Mouse (Mus musculus) midbrain, postnatal 0 days (tissue): Measurements from ENCODE around the gene Lsg1. TPM values are rescaled to one million over a fixed set of nuclear protein-coding genes. Genes with fewer than 3 reads are reported as not detected.

Experiments
- ATAC-seq: fragments of 200-750 bp; cut with Nextera tagmentation; 2 replicates; pipeline ENCODE4 v1.8.0; 2017; ENCODE audit warnings: moderate number of reproducible peaks, mild to moderate bottlenecking, moderate TSS enrichment, moderate library complexity; ENCODE audit not compliant: low FRiP score
- DNase-seq: peaks from one replicate; pipeline ENCODE4 v3.0.0-alpha.2; 2015; ENCODE audit warnings: low spot score
- H3K27ac ChIP-seq: fragments of 300-500 bp; sonication (generic); 2 replicates; pipeline ENCODE4 v1.5.1; 2014; ENCODE audit warnings: low read depth, mild to moderate bottlenecking, low read length, mixed read lengths
- H3K27me3 ChIP-seq: fragments of 300-500 bp; sonication (generic); 2 replicates; pipeline ENCODE4 v1.6.1; 2014; ENCODE audit warnings: low read length, control low read depth, mixed read lengths; ENCODE audit not compliant: insufficient read depth
- H3K36me3 ChIP-seq: fragments of 300-500 bp; sonication (generic); 2 replicates; pipeline ENCODE4 v1.6.1; 2014; ENCODE audit warnings: low read length, control low read depth, mixed read lengths; ENCODE audit not compliant: insufficient read depth
- H3K4me1 ChIP-seq: fragments of 300-500 bp; sonication (generic); 2 replicates; pipeline ENCODE4 v1.6.1; 2014; ENCODE audit warnings: mild to moderate bottlenecking, control low read depth, antibody characterized with exemption, low read length, mixed read lengths; ENCODE audit not compliant: insufficient read depth
- H3K4me2 ChIP-seq: fragments of 300-500 bp; sonication (generic); 2 replicates; pipeline ENCODE4 v1.6.1; 2014; ENCODE audit warnings: low read depth, mild to moderate bottlenecking, low read length, mixed read lengths; ENCODE audit not compliant: poor library complexity, severe bottlenecking
- H3K4me3 ChIP-seq: fragments of 300-500 bp; sonication (generic); 2 replicates; pipeline ENCODE4 v1.5.1; 2014; ENCODE audit warnings: low read depth, mild to moderate bottlenecking, low read length, moderate library complexity
- H3K9ac ChIP-seq: fragments of 300-500 bp; sonication (generic); replicated peaks from 2 replicates; pipeline ENCODE4 v1.6.1; 2014; ENCODE audit warnings: mild to moderate bottlenecking, low read length, moderate library complexity, mixed read lengths; ENCODE audit not compliant: poor library complexity, severe bottlenecking
- H3K9me3 ChIP-seq: fragments of 300-500 bp; sonication (generic); 2 replicates; pipeline ENCODE4 v1.6.1; 2016; ENCODE audit warnings: low read length, control low read depth
- CTCF ChIP-seq: IDR thresholded peaks from 2 replicates; pipeline ENCODE4 v1.5.1; 2016; ENCODE audit warnings: antibody characterized with exemption, mild to moderate bottlenecking
- WGBS: fragments of 180-500 bp; shearing (Covaris S2); extraction: QIAGEN DNeasy Blood & Tissue Kit; methylation state at CpG from one replicate; pipeline ENCODE4 v1.1.7; 2014; 5-methylcytosine and 5-hydroxymethylcytosine counted together
- polyA plus RNA-seq: library from polyadenylated mRNA; unstranded; fragments of >200 nt; fragmentation: Nextera tagmentation; extraction: Ambion mirVana; gene quantifications from 2 replicates; pipeline ENCODE4 v1.2.1, GENCODE M21; 2015
- total RNA-seq: library from RNA; depleted of rRNA; stranded (reverse); fragments of >200 nt; gene quantifications from 2 replicates; pipeline ENCODE4 v1.2.3, GENCODE M21; 2014; rRNA removed

Gene Lsg1
- total and polyA plus RNA-seq, 2 experiments from 2014 or later, result 17.5 to 43.7 TPM

GRCm38 (mm10) chr16:30515418-30515817, 72.0 kb downstream of the Lsg1 start:
- WGBS, result 68% methylated on average over 12 of the region's 12 CpGs
- no peaks in the 10 kb centered on the region for H3K27me3 ChIP-seq
- peaks cover 15% of the 10 kb centered on the region; the same call in 1 of the 2 replicates for H3K36me3 ChIP-seq
- H3K4me3 ChIP-seq, result no peak overlapping the region
- ATAC-seq, result no peak
- H3K4me2 ChIP-seq, result no peak overlapping the region
- no peaks in the 10 kb centered on the region for H3K9me3 ChIP-seq
- no peaks in the 10 kb centered on the region for H3K4me1 ChIP-seq
- no peak overlapping the region for H3K9ac ChIP-seq
- H3K27ac ChIP-seq, result no peak overlapping the region
- peak; percentile 68 for TF ChIP-seq CTCF
- no peak for DNase-seq

GRCm38 (mm10) chr16:30513050-30514024, 74.1 kb downstream of the Lsg1 start:
- Histone ChIP-seq H3K9me3 (no peaks in the 10 kb centered on the region), H3K27me3 (no peaks in the 10 kb centered on the region), H3K27ac (no peak overlapping the region), H3K4me2 (no peak overlapping the region), H3K4me1 (no peaks in the 10 kb centered on the region), H3K4me3 (no peak overlapping the region), H3K36me3 (peaks cover 12% of the 10 kb centered on the region; the same call in 1 of the 2 replicates), H3K9ac (no peak overlapping the region)
- ATAC-seq (no peak), DNase-seq (peak; percentile 60)
- 72% methylated on average over 20 of the region's 20 CpGs for WGBS
- TF ChIP-seq CTCF, result no peak

- Histone ChIP-seq H3K4me2 (no peak overlapping the region), H3K9me3 (no peaks in the 10 kb centered on the region), H3K36me3 (peaks cover 12% of the 10 kb centered on the region; the same call in 1 of the 2 replicates), H3K4me1 (no peaks in the 10 kb centered on the region), H3K4me3 (no peak overlapping the region), H3K27ac (no peak overlapping the region), H3K27me3 (no peaks in the 10 kb centered on the region), H3K9ac (no peak overlapping the region)
- TF ChIP-seq CTCF, result no peak
- 59% methylated on average over 8 of the region's 8 CpGs for WGBS
- DNase-seq (no peak), ATAC-seq (no peak)
Measured at GRCm38 (mm10) chr16:30512375-30513049, 74.9 kb downstream of the Lsg1 start.

- Histone ChIP-seq H3K4me2 (peak overlapping the region; percentile 52), H3K9me3 (no peaks in the 10 kb centered on the region), H3K27ac (peak overlapping the region; percentile 79), H3K9ac (0 out of 2 replicates have a peak overlapping the region, but pooled peaks have one; percentile 53), H3K4me3 (peak overlapping the region; percentile 46; the same call in 1 of the 2 replicates), H3K36me3 (peaks cover 7% of the 10 kb centered on the region; the same call in 1 of the 2 replicates), H3K27me3 (no peaks in the 10 kb centered on the region), H3K4me1 (no peaks in the 10 kb centered on the region)
- TF ChIP-seq CTCF, result no peak
- no peak for ATAC-seq
- 85% methylated on average over 13 of the region's 13 CpGs for WGBS
- no peak for DNase-seq
Measured at GRCm38 (mm10) chr16:30511563-30512340, 75.6 kb downstream of the Lsg1 start.

DNA sequence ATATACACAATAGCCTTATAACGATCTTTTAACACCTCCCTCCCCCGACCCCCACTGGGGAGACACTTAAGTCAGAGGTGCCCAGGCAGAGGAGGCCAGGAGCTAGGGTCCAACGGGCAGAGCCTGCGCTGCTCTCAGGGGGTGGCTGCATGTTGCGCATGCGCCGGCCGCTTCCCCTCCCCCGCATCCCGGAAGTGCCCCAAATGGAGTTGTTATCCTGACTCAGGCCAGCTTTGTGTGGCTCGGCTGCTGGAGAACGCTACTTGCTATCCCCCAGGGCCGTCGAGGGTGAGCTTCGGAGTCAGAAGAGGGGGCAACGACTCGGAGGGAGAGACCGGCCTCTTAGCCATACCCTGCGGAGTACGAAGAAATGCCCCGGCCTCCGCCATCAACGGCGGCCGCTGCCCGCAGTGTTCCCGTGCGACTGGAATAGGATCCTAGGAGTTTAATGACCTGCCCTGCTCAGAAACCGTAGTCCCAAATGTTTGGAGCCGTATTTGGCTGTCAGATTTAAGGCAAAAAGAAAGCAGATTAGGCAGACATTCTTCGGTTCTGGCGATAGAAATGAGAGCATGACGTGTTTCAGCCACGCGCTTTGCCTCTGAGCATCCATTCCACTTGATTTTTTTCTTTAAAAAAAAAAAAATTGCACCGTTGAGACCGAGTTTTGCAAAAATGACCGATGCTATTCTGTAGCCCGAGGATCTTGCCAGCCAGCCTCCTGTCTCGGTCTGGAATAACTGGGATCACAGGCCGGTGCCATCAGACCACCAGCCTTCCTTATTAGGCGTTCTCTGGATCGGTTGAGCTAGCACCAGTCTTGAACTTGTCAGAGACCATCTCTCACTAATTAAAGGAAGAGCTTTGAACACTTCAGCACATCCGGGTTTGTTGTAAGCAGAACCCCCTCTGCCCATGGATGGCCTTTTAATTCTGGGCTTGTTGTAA, 76.6 kb downstream of the Lsg1 start:
- ATAC-seq (peak; percentile 87), DNase-seq (peak; percentile 89)
- Histone ChIP-seq H3K4me2 (peak overlapping the region; percentile 52), H3K4me3 (peak overlapping the region; percentile 46), H3K36me3 (peaks cover 7% of the 10 kb centered on the region; the same call in 1 of the 2 replicates), H3K9ac (peak overlapping the region; percentile 53), H3K27me3 (no peaks in the 10 kb centered on the region), H3K4me1 (no peaks in the 10 kb centered on the region), H3K27ac (peak overlapping the region; percentile 79), H3K9me3 (no peaks in the 10 kb centered on the region)
- no peak for TF ChIP-seq CTCF
- WGBS, result 2% methylated on average over 44 of the region's 44 CpGs

Other genes starting within 250 kb of the Lsg1 start
- gene Atp13a3, start 181.6 kb downstream of the Lsg1 start, total RNA-seq, result 34.1 and 40.4 TPM in 2 replicates
- gene Atp13a3, start 181.6 kb downstream of the Lsg1 start, polyA plus RNA-seq, result 4.9 and 7.2 TPM in 2 replicates
- 114 and 124 TPM in 2 replicates for gene Tmem44, start 36.8 kb downstream of the Lsg1 start, total RNA-seq
- gene Tmem44, start 36.8 kb downstream of the Lsg1 start, polyA plus RNA-seq, result 64.3 and 67.7 TPM in 2 replicates
- gene Fam43a, start 12.1 kb upstream of the Lsg1 start, total RNA-seq, result 21.1 and 22.3 TPM in 2 replicates
- gene Fam43a, start 12.1 kb upstream of the Lsg1 start, polyA plus RNA-seq, result 10.1 and 11.5 TPM in 2 replicates